Mouse (Mus musculus) liver, embryonic 12.5 days (tissue): ENCODE measurements around the gene Gm49387. TPM values are rescaled to one million over a fixed set of nuclear protein-coding genes. Genes with fewer than 3 reads are reported as not detected.

Source experiments
- ATAC-seq: fragments of 200-750 bp; cut with Nextera tagmentation; 2 replicates; pipeline ENCODE4 v1.8.0; 2017; ENCODE audit warnings: moderate number of reproducible peaks, mild to moderate bottlenecking, moderate library complexity
- H3K27ac ChIP-seq: fragments of 300-500 bp; sonication (generic); 2 replicates; pipeline ENCODE4 v1.5.1; 2016; ENCODE audit warnings: mild to moderate bottlenecking
- H3K27me3 ChIP-seq: fragments of 300-500 bp; sonication (generic); replicated peaks from 2 replicates; pipeline ENCODE4 v1.6.1; 2016; ENCODE audit warnings: mild to moderate bottlenecking, moderate library complexity
- H3K36me3 ChIP-seq: fragments of 300-500 bp; sonication (generic); 2 replicates; pipeline ENCODE4 v1.6.1; 2016; ENCODE audit warnings: mild to moderate bottlenecking, moderate library complexity
- H3K4me1 ChIP-seq: fragments of 300-500 bp; sonication (generic); 2 replicates; pipeline ENCODE4 v1.6.1; 2016
- H3K4me2 ChIP-seq: fragments of 300-500 bp; sonication (generic); 2 replicates; pipeline ENCODE4 v1.6.1; 2016; ENCODE audit warnings: mild to moderate bottlenecking, moderate library complexity
- H3K4me3 ChIP-seq: fragments of 300-500 bp; sonication (generic); 2 replicates; pipeline ENCODE4 v1.5.1; 2016; ENCODE audit warnings: mild to moderate bottlenecking, moderate library complexity
- H3K9ac ChIP-seq: fragments of 300-500 bp; sonication (generic); 2 replicates; pipeline ENCODE4 v1.6.1; 2016; ENCODE audit warnings: mild to moderate bottlenecking, moderate library complexity
- H3K9me3 ChIP-seq: fragments of 300-500 bp; sonication (generic); replicated peaks from 2 replicates; pipeline ENCODE4 v1.6.1; 2016; ENCODE audit warnings: mild to moderate bottlenecking, moderate library complexity
- WGBS: fragments of 180-500 bp; shearing (Covaris S2); methylation state at CpG from one replicate; pipeline ENCODE4 v1.1.7; 2016; ENCODE audit not compliant: insufficient replicate concordance; 5-methylcytosine and 5-hydroxymethylcytosine counted together
- polyA plus RNA-seq: library from polyadenylated mRNA; unstranded; fragments of >200 nt; fragmentation: Nextera tagmentation; extraction: Ambion mirVana; gene quantifications from 2 replicates; pipeline ENCODE4 v1.2.1, GENCODE M21; 2016

Gm49387 gene
- polyA plus RNA-seq, 1 experiment from 2014 or later = 0.37 TPM

GRCm38 (mm10) chr14:31660312-31661093 lies 19.8 kb upstream of the Gm49387 start:
- no peaks in the 10 kb centered on the region for H3K9me3 ChIP-seq
- WGBS = 74% methylated on average over 7 of the region's 7 CpGs
- H3K27ac ChIP-seq = no peak overlapping the region

GRCm38 (mm10) chr14:31659501-31660181 lies 19.0 kb upstream of the Gm49387 start:
- Histone ChIP-seq H3K9me3 (no peaks in the 10 kb centered on the region), H3K4me1 (peaks cover 48% of the 10 kb centered on the region), H3K9ac (no peak overlapping the region), H3K27me3 (0 out of 2 replicates have a peak, but pooled peaks cover 5% of the 10 kb centered on the region), H3K27ac (no peak overlapping the region), H3K4me2 (no peak overlapping the region), H3K36me3 (no peaks in the 10 kb centered on the region), H3K4me3 (no peak overlapping the region)
- WGBS = 61% methylated on average over 10 of the region's 10 CpGs
- ATAC-seq = no peak

More at GRCm38 (mm10) chr14:31660312-31661093, 19.8 kb upstream of the Gm49387 start:
- no peak for ATAC-seq
- no peak overlapping the region for H3K4me2 ChIP-seq
- no peak overlapping the region for H3K9ac ChIP-seq
- no peaks in the 10 kb centered on the region for H3K36me3 ChIP-seq
- H3K4me1 ChIP-seq = peaks cover 53% of the 10 kb centered on the region
- H3K27me3 ChIP-seq = 0 out of 2 replicates have a peak, but pooled peaks cover 5% of the 10 kb centered on the region
- no peak overlapping the region for H3K4me3 ChIP-seq

GRCm38 (mm10) chr14:31658126-31658680 lies 17.5 kb upstream of the Gm49387 start:
- Histone ChIP-seq H3K4me3 (no peak overlapping the region), H3K9ac (no peak overlapping the region), H3K27ac (no peak overlapping the region), H3K4me2 (no peak overlapping the region), H3K27me3 (0 out of 2 replicates have a peak, but pooled peaks cover 5% of the 10 kb centered on the region), H3K4me1 (peaks cover 46% of the 10 kb centered on the region), H3K36me3 (no peaks in the 10 kb centered on the region), H3K9me3 (no peaks in the 10 kb centered on the region)
- 83% methylated on average over 8 of the region's 8 CpGs for WGBS
- no peak for ATAC-seq

GRCm38 (mm10) chr14:31656857-31657645 lies 16.4 kb upstream of the Gm49387 start:
- Histone ChIP-seq H3K4me3 (no peak overlapping the region), H3K27ac (no peak overlapping the region), H3K4me1 (peaks cover 46% of the 10 kb centered on the region), H3K4me2 (no peak overlapping the region), H3K36me3 (no peaks in the 10 kb centered on the region), H3K27me3 (0 out of 2 replicates have a peak, but pooled peaks cover 3% of the 10 kb centered on the region), H3K9ac (no peak overlapping the region), H3K9me3 (no peaks in the 10 kb centered on the region)
- ATAC-seq = no peak
- WGBS = 45% methylated on average over 5 of the region's 5 CpGs

GRCm38 (mm10) chr14:31656386-31656785 lies 15.7 kb upstream of the Gm49387 start:
- Histone ChIP-seq H3K4me3 (no peak overlapping the region), H3K9ac (no peak overlapping the region), H3K4me2 (no peak overlapping the region), H3K9me3 (no peaks in the 10 kb centered on the region), H3K4me1 (peaks cover 45% of the 10 kb centered on the region), H3K36me3 (no peaks in the 10 kb centered on the region), H3K27me3 (no peaks in the 10 kb centered on the region), H3K27ac (no peak overlapping the region)
- no peak for ATAC-seq
- WGBS = 59% methylated on average over 7 of the region's 7 CpGs

- H3K27ac ChIP-seq = no peak overlapping the region
- peaks cover 49% of the 10 kb centered on the region for H3K4me1 ChIP-seq
- H3K9me3 ChIP-seq = peaks cover 3% of the 10 kb centered on the region; the same call in 1 of the 2 replicates
- 76% methylated on average over 14 of the region's 14 CpGs for WGBS
- no peaks in the 10 kb centered on the region for H3K36me3 ChIP-seq
- H3K4me2 ChIP-seq = no peak overlapping the region
- ATAC-seq = no peak
- H3K27me3 ChIP-seq = no peaks in the 10 kb centered on the region
- H3K9ac ChIP-seq = no peak overlapping the region
- H3K4me3 ChIP-seq = no peak overlapping the region
These were observed 14.7 kb upstream of the Gm49387 start for GRCm38 (mm10) chr14:31655406-31655805.

- H3K27ac ChIP-seq = no peak overlapping the region
- no peaks in the 10 kb centered on the region for H3K36me3 ChIP-seq
- no peak overlapping the region for H3K4me2 ChIP-seq
- no peak overlapping the region for H3K4me3 ChIP-seq
- peaks cover 46% of the 10 kb centered on the region for H3K4me1 ChIP-seq
- H3K9ac ChIP-seq = no peak overlapping the region
- 83% methylated on average over 5 of the region's 5 CpGs for WGBS
- no peak for ATAC-seq
- no peaks in the 10 kb centered on the region for H3K27me3 ChIP-seq
- peaks cover 6% of the 10 kb centered on the region; the same call in 1 of the 2 replicates for H3K9me3 ChIP-seq
These were observed 14.1 kb upstream of the Gm49387 start for GRCm38 (mm10) chr14:31654816-31655215.

- 44% methylated on average over 14 of the region's 14 CpGs for WGBS
- no peaks in the 10 kb centered on the region for H3K27me3 ChIP-seq
- peak overlapping the region; percentile 41 for H3K4me2 ChIP-seq
- no peak overlapping the region for H3K4me3 ChIP-seq
- ATAC-seq = peak; percentile 81
- peaks cover 6% of the 10 kb centered on the region; the same call in 1 of the 2 replicates for H3K9me3 ChIP-seq
- no peaks in the 10 kb centered on the region for H3K36me3 ChIP-seq
- H3K9ac ChIP-seq = no peak overlapping the region
- peak overlapping the region; percentile 61 for H3K27ac ChIP-seq
- peaks cover 38% of the 10 kb centered on the region for H3K4me1 ChIP-seq
These were observed 12.6 kb upstream of the Gm49387 start for GRCm38 (mm10) chr14:31653101-31653875.

- Histone ChIP-seq H3K9me3 (peaks cover 6% of the 10 kb centered on the region; the same call in 1 of the 2 replicates), H3K27ac (peak overlapping the region; percentile 61)
These were observed 11.9 kb upstream of the Gm49387 start for GRCm38 (mm10) chr14:31652624-31653023.

GRCm38 (mm10) chr14:31652106-31652505 lies 11.4 kb upstream of the Gm49387 start:
- no peak overlapping the region for H3K4me3 ChIP-seq
- no peak overlapping the region for H3K4me2 ChIP-seq
- no peak overlapping the region for H3K9ac ChIP-seq
- H3K9me3 ChIP-seq = peaks cover 6% of the 10 kb centered on the region; the same call in 1 of the 2 replicates
- no peaks in the 10 kb centered on the region for H3K36me3 ChIP-seq
- ATAC-seq = no peak
- H3K4me1 ChIP-seq = peaks cover 38% of the 10 kb centered on the region
- H3K27me3 ChIP-seq = no peaks in the 10 kb centered on the region
- 0 out of 2 replicates have a peak overlapping the region, but pooled peaks have one; percentile 61 for H3K27ac ChIP-seq
- 42% methylated on average over 5 of the region's 5 CpGs for WGBS

More at GRCm38 (mm10) chr14:31652624-31653023, 11.9 kb upstream of the Gm49387 start:
- Histone ChIP-seq H3K4me2 (peak overlapping the region; percentile 41; the same call in 1 of the 2 replicates), H3K9ac (no peak overlapping the region), H3K36me3 (no peaks in the 10 kb centered on the region), H3K4me3 (no peak overlapping the region), H3K27me3 (no peaks in the 10 kb centered on the region), H3K4me1 (peaks cover 38% of the 10 kb centered on the region)
- 75% methylated on average over 1 of the region's 1 CpGs for WGBS
- ATAC-seq = no peak

- H3K36me3 ChIP-seq = no peaks in the 10 kb centered on the region
- H3K4me2 ChIP-seq = no peak overlapping the region
- no peak overlapping the region for H3K4me3 ChIP-seq
- H3K4me1 ChIP-seq = peaks cover 38% of the 10 kb centered on the region
- 58% methylated on average over 7 of the region's 7 CpGs for whole genome bisulfite sequencing
- H3K9ac ChIP-seq = no peak overlapping the region
- peaks cover 6% of the 10 kb centered on the region; the same call in 1 of the 2 replicates for H3K9me3 ChIP-seq
- H3K27me3 ChIP-seq = no peaks in the 10 kb centered on the region
- ATAC-seq = no peak
- no peak overlapping the region for H3K27ac ChIP-seq
These were observed 10.5 kb upstream of the Gm49387 start for GRCm38 (mm10) chr14:31651206-31651605.
